Mouse (Mus musculus) left cerebral cortex, adult 8-10 months (tissue): ENCODE measurements around the gene Efna5. TPM values are rescaled to one million over a fixed set of nuclear protein-coding genes. Genes with fewer than 3 reads are reported as not detected.

Experiments
- DNase-seq, 2 experiments: peaks; one replicate each; pipeline ENCODE4 v3.0.0; 2022; ENCODE audit warnings: low spot score in 2 of 2
- total RNA-seq, 4 experiments: library from RNA; stranded (reverse); gene quantifications; 2 replicates each; pipeline ENCODE4 v1.2.4; 2022

Efna5 gene
- total RNA-seq = 10 to 100 TPM; 31.4 to 41.2 (median 36.0) TPM

DNA sequence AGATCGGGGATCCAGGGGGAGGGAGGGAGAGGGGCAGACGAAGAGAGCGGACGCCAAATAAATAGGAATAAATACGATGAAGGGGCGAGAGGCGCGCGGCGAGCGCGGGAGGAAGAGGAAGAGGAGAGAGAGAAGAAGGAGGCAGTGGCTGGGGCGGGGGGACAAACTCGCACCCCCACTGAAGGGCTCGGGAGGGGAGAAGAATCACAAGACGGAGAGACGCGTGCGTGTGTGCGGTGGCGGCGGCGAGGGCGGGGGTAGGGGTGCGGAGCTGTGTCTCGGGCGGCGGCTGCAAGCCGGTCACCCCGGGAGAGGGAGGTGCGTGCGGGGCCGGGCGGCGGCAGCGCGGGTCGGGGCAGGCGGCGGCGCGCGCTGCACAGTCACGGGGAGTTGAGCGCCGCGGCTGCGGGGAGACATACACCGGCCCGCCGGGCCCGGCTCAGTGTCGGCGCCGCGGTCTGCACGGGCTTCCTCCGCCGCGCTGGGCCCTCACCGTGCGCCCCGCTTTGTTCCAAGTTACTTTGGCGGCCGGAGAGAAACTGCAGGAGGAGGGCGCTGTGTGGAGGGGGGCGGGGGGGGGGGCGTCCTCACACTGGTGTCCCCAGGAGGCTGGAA lies at the start of gene Efna5:
Gene Efna5 (minus strand): TSS at position 142 of the 615 bp plus-strand sequence.
- peak; percentile 32 to 40 for DNase-seq

- DNase-seq = no peak
These were observed 34.2 kb upstream of the Efna5 start for GRCm38 (mm10) chr17:62915304-62915703.

GRCm38 (mm10) chr17:62905692-62906445 lies 24.8 kb upstream of the Efna5 start:
- no peak for DNase-seq

GRCm38 (mm10) chr17:62899066-62899465 lies 17.9 kb upstream of the Efna5 start:
- no peak for DNase-seq

- DNase-seq = peak in 1 of 2 experiments; percentile 76
These were observed 8.9 kb upstream of the Efna5 start for GRCm38 (mm10) chr17:62889991-62890390.

DNA sequence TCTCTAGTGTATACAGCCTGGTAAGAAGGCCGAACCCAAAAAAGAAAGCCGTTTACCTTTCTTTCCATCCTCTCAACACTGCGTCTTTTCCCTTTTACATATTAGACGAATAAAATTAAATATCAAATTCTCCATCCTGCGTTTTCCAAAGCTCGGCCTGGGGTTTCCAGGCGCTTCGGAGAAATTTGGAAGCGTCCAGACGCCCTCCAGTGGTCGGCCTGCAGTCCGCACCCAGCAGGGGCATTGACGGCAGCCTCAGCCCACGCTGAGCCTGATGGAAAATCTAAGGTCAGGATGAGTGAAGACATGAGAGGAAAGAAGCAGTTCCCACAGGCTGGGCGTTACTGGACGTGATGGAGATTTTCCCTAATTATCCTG lies 3.0 kb upstream of the Efna5 start:
- peak; percentile 48 to 56 for DNase-seq

DNA sequence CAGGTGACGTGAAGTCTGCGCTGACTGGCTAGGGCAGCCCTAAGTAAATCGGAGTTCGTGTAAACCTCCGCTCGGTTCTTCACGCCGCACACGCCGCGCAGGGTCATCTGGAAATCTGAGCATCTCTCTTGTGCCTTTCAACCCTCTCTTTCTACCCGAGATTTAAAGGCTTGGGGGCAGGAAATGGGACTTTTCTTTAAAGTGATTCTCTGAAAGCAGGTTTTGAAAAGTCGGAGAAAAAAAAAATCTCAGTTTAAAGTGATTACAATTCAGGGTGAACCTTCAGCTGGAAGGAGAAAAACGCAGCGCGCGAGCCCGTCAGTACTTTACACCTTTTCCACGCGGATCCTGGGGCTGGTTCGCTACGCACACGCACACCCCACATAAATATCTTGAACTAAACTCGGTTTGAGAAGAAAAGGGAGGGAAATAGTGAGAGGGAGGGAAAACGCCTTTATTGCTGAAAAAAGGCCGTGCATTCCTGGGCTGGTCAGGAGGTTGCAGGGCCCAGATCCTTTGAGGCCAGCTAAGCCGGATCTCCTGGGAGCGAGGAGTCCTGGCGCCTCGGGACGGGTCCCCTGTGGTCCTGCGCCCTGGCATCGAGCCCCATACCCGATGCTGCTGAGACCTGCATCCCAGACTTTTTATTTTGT lies 2.5 kb upstream of the Efna5 start:
- peak; percentile 30 to 34 for DNase-seq

- peak; percentile 59 to 83 for DNase-seq
These were observed 1.8 kb upstream of the Efna5 start for GRCm38 (mm10) chr17:62882726-62883475.

- peak; percentile 26 to 49 for DNase-seq
These were observed 941 bp upstream of the Efna5 start for GRCm38 (mm10) chr17:62881791-62882725.

DNA sequence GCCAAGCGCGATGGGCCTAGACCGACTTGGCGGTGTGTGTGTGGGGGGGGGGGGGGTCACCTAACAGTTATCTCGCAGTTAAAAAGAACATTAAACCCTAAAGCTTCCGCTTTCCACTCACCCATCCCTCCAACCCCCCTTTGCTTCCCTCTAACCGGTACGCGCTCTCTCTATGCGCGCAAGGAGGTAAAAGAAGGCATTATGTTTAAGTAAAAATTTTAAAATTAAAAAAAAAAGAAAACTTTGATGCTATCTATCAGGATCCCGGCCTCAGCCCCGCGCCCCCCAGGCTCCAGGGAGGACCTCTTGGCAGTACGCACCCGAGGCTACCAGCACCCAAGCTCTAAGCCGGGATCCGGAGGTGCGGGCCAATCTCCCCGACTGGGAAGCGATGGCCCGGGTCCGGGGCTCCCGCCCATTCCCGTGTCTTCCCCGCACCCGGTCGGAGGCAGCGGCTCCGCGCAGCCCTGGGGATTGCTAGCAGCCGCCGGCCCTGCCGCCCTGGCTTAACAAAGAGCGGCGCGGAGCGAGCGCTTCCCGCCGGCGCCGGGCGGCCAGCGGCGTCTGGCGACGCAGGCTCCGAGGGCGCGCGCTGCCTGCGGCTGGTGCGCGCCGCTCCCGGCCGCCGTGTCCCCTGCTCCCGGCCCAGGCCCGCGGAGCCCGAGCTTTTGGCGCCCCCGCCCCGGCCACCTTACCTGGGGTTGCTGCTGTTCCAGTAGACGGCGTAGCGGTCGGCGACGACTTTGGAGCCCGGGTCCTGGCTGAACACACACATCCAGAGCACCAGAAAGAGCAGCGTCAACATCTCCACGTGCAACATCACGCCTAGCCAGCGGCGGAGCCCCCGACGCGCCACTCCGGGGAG lies 574 bp downstream of the Efna5 start:
- peak; percentile 22 to 38 for DNase-seq

DNA sequence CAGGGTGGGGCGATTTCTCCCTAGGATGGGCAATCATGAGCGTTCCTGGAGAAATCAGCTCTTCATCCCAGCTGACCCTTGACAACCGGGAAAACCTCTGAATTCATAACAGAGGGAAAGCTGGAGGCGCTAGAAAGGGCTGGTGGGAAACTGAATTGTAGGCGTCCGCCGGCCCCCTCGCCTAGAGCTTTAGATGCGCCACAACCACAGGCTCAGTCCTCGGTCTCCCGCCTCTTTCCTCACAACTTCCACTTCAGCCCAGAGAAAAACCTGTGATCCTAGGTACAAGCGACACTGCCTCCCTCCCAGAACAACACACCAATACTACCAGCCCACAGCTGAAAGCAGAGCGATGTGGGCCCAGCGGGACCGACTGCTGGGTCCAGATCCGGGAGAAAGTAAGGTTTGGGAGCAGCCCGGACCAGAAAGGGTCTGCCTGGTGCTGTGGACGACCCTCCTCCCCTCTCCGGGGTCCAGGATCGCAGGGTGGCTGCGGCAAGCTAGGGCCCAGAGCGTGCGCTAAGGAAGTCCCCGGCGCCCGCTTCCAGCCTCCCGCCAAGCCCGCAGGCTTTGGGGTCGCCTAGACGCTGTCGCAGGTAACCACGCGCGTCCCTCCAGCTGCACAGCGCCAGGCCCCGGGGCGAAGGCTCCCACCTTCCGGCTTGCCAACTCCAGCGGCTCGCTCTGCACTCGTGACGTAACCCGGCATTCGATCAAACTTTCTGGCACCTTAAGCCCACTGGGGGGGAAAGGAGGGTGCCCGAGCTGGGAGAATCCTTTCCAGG lies 1.4 kb downstream of the Efna5 start:
- peak in 1 of 2 experiments; percentile 16 for DNase-seq

DNA sequence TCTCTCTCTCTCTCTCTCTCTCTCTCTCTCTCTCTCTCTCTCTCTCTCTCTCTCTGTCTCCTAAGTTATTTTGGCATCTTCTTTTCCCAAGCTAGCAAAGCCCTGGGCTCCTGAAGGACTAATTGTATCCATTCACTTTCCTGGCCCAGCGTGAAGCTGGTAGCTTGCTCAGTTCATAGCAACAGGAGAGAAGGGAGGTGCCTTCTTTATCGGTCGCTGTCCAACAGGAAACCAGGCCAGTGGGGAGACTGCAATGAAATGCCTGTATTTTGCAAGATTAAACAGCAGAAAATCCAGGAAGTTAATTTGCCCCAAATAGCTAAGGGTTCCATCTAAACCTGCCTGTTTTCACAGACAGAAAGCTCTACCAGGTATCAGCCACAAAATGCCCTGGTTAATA lies 5.4 kb downstream of the Efna5 start:
- DNase-seq = no peak

GRCm38 (mm10) chr17:62871928-62872327 lies 9.2 kb downstream of the Efna5 start:
- DNase-seq = no peak

DNA sequence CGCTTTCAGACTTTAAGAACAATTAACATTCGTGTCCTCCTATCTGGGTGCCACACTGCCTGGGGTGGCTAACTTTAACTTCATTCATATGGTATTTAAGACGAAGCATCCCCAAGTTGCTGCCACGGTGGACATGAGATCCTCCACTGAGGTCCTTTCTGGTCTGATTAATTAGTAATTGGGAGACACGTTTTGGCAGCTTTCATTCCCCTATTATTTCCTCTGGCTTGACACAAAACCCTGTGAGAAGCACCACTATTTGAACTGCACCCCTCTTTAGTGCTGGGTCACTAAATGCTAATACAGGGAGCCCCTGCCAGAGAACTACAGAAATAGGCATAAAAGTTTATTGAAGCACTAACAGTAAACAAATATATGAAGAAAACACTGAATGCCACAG lies 9.9 kb downstream of the Efna5 start:
- DNase-seq = no peak

DNA sequence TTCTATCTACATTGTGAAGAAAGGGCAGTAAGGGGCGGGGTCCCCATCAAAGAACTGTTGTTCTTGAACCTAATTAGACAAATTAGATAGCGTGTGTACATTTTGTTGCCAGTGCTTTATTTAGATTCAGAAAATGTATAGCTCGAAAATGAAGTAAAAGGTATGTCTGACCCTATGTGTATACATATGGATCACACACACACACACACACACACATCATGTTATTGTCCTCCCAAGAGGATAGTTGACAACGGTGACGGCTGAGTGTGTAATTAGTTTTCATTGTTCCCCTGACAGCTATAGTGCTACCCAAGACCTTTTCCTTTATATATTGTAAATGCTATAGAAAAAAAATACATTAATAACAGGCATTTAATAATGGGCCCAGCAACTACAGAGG lies 10.7 kb downstream of the Efna5 start:
- no peak for DNase-seq

DNA sequence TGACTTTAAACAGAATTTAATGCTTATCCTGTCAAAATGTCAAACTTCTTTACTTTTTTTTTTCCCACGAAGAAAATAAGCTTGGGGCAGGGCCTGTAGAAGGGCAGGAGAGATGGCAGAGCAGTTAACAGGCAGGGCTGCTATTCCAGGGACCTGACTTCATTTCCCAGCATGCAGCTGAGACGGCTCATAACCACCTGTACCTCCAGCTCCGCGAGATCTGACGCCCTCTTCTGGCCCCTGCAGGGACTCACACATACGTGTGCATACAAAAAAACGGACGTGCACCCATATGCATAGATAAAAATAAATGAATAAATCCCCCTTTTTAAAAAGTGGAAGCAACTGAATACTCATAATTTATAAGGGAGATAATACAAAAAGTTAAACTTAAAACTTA lies 16.2 kb downstream of the Efna5 start:
- DNase-seq = no peak

- no peak for DNase-seq
These were observed 18.1 kb downstream of the Efna5 start for GRCm38 (mm10) chr17:62863004-62863403.

DNA sequence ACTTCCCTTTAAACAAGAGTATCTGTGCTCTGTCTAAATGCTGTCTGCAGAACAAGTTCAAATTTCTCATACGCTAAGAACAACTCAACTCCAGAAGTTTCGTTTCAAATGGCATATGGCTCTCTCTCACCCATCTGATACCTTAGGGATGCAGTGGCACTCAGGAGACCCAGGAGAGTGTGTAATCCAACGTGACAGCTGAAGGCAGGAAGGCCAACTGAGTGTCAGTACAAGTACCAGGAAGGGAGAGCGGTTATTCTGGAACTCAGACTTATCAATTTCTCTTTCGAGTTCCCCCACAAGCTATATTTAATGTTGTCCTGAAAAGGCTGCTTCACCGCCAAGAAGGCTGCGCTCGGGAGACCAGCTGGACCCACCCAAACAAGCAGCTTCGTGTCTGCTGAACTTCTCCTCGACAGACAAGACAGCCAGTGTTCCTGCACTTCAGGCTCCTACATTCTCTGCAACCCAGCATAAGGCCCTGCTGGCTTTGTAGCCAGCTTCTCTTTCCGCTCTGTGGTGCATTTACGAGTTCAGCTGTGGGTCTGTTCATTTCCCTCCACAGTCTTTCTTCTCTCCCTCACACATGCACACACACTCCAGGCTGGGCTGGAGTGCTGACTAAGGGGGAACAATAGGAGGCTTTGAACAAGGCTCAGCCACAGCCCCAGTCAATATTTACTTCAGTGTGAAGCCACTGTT lies 18.7 kb downstream of the Efna5 start:
- peak in 1 of 2 experiments; percentile 37 for DNase-seq
